Mouse (Mus musculus) layer of hippocampus, adult 11-12 months (tissue): ENCODE results near the gene Tnfsf13.

Experiments
- DNase-seq: peaks from one replicate; pipeline ENCODE4 v3.0.0; 2022; ENCODE audit warnings: low spot score

Gene Tnfsf13

DNA sequence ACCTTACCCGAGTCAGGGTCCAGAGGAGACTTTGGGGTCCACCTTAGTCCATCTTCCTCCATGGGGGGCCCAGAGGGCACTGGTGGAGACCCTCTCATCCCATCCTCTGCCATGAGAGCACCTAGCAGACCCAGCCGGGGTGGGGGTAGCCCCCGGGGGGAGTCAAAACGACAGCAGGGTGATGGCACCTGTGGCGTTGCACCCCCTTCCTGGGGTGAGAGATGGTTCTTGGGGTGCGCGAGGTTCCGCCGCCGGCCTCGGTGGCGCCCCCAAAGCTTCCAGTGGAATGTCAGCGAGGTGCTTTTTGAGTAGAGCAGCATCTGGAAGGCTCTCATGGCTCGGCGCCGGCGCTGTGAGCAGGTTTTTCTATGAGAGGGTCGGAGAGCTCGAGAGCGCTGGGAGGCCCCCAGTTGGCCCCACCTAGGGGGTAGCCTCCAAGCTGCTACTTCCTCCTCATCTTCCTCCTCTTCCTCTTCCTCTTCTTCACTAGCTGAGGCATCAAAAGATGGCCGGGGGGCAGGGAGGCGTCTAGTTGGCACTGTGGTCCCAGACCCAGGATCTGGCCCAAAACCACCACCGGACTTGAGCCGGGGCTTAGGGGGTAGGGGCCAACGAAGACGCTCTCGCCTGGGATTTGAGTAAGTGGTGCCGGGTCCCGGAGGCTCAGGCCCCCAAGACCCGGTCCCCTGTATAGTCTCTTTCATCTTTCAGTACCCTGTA lies 5.3 kb downstream of the Tnfsf13 start:
- DNase-seq, result no peak

DNA sequence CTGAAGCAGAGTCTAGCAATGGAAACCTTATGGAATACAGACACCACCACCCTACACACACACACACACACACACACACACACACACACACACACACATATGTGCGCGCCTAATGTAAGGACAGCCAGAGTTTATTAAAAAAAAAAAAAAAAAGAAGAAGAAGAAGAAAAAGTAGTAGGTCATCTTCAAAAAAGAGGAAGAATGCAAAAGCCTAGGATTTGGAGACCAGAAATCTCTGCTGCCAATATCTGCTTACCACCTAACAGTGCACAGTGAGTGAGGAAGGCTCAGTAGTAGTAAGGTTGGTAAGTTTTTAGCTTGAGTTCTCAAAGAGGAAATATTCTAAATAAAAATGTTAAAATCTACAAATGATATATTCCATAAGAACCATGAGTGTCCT lies 6.4 kb downstream of the Tnfsf13 start:
- DNase-seq, result no peak

- peak; percentile 100 for DNase-seq
These were observed 13.3 kb downstream of the Tnfsf13 start, which contains the start of gene Eif4a1 for GRCm38 (mm10) chr11:69672211-69672706. Eif4a1 (minus strand) TSS chr11:69672423.

- no peak for DNase-seq
These were observed 13.9 kb downstream of the Tnfsf13 start for GRCm38 (mm10) chr11:69671726-69672124.

DNA sequence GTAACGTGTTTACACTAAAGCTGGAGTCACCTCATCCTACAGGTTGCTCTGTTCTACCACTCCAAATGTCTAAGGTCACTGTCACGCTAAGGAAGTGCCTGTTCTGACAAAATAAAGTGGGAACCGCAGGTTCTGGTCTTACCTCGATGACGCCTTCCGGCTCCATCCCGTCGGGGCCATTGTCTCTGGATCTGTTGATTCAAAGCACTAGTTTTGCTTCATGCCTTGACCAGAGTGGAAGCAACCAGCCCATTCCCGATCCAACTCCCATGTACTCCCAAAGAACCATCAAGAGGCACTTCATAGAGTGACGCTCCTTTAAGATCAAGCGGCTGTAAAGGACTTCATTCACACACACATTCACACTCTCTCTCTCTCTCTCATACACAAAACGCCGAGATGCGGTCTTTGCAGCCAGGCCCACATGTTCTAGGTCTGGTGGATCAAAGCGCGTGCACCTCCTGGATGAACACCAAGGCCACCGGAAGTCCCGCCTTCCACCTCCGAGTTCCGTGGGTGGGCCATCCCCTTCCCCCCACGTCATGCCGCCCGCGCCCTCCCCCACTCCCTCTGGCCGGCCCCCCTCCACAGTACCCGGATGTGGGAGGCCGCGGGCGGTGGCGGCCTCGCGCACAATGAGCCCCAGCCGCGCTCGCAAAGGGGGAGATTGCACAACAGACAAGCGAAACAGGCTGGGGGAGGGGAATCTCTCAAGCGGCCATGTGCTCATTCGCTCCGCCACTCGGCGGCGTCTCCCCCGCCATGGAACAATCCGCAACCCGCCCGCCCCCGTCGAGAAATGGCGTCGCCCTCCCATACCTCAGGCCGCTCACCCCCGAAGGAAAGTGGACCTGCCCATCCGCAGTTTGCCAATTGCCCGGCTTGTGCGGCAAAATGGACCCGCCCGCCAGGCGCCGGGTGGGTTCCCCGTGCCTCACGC lies 14.5 kb downstream of the Tnfsf13 start:
- DNase-seq, result peak; percentile 96

DNA sequence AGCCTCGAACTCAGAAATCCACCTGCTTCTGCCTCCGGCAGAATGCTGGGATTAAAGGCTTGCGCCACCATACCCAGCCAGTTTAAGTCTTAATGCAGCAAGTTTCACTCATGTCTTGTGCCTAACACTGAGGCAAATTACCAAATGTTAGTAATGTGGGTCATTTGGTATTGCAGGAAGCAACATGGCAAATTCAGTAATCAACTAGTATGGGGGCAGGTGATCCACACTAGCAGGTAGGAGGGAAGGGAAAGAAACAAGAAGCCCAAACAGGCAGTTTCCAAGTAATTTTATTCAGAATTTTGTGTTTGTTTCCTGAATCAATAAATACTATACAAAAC lies 18.9 kb downstream of the Tnfsf13 start:
- DNase-seq, result no peak

DNA sequence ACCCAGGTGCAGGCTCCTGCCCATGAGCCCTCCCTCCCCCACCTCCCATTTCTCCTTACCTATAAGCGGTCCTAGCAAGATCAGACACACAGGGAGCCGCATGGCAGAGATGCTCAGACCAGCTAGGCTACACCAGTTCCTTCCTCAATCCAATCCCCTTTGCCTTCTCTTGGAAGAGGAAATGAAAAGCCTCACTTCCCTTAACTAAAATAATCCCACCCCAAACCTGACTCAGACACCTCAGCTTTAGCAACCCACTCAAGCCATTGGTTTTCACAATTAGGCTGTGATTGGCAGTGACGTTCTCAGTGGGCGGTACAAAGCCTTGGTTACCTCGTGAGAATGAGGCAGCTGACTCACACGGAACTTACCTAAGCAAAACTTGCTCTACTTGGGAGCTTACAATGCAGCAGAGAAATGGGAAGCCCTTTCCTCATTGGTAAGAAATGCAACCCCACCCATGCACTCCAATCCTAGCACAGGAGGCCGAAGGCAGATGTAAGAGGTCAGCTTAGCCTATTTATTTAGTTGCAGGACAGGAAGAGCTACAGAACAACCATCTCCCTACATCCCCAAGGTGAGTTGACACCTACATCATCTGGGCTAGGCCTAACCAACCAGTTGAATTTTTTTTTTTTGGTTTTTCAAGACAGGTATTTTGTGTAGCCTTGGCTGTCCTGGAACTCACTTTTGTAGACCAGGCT lies 19.5 kb downstream of the Tnfsf13 start, which contains the start of gene Cd68:
Gene Cd68, minus strand, starts transcription at position 193 of the 704 bp plus-strand sequence.
- DNase-seq, result peak; percentile 80

DNA sequence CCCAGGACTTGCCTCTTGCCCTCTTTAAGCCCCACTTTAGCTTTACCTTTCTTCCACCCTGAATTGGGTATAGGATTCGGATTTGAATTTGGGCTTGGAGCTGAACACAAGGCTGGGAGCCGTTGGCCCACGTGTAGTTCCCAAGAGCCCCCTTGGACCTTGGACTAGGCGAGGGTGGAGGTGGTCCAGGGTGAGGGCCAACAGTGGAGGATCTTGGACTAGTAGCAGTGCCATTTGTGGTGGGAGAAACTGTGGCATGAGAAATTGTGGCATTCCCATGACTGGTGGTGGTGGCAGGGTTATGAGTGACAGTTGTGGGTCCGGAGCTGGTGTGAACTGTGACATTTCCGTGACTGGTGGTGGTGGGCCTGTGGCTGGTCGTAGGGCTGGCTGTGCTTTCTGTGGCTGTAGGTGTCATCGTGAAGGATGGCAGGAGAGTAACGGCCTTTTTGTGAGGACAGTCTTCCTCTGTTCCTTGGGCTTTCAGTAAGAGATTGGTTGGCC lies 20.1 kb downstream of the Tnfsf13 start:
- no peak for DNase-seq

DNA sequence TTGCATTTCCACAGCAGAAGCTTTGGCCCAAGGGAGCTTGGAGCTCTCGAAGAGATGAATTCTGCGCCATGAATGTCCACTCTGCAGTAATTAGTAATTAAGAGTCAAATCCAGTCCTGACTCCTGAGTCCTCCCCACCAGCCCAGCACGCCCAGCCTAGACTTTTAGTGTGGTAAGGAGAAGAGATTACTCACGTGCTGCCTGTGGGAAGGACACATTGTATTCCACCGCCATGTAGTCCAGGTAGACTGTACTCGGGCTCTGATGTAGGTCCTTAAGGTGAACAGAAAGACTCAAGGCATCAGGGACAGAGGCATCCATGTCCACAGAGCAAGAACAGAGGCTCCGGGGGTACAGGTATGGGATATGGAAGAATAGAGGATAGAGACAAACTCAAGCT lies 20.7 kb downstream of the Tnfsf13 start:
- DNase-seq, result no peak

DNA sequence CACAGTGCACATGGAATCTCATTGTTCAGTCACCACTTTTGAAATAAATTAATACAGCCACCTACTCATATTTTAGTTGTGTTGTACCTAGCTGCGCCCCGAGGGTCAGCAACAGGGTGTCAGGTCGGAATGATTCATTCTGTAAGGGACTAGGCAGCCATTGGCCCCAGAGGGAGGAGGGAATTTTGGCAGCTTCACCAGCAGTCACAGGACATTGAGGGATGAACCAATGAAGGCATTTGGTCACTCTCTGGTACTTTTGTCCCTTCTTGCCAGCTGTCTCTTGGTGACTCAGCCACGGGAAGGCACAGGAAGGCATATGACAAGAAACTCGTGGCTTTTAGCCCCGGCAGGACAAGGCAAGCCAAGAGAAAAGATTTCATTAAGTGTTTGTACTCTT lies 21.8 kb downstream of the Tnfsf13 start:
- no peak for DNase-seq

- no peak for DNase-seq
These were observed 22.5 kb downstream of the Tnfsf13 start for GRCm38 (mm10) chr11:69662967-69663671.

DNA sequence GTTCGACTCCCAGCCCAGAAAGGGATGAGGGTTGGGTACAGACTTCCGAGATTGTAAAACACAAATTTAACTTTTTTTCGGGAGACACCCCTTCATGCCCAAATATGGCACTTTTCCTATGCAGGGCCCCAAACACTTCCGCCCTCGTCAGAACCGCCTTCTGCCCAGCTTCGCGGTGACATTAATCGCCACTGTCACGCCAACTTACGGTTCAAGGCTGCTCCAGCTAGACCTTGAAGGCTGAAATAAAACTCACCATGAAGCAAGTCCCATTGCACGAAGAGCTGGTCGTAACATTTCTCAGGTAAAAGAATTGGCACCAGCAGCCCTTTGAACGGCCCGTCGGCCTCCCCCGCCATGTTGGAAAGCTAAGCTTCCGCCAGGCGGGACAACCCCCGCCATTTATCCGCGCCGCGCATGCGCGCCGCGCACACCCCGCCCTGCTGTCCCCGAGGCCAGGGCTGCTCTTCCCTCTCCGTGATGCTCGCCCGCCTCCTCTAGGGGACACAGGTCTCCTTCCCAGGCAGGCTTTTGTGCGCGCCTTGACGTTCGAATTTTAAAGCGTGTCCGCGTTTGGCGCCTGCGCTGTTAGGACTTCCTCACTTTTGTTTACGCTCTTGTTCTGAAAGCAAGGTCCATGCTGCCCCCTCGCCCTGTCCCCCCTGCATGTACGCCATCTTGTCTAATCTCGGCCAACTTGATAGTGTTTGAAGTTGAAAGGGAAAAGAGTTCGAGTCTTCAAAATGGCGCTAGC lies 23.2 kb downstream of the Tnfsf13 start, which contains the start of gene Mpdu1:
Gene Mpdu1, minus strand, starts transcription at position 430 of the 754 bp plus-strand sequence.
- DNase-seq, result peak; percentile 93

DNA sequence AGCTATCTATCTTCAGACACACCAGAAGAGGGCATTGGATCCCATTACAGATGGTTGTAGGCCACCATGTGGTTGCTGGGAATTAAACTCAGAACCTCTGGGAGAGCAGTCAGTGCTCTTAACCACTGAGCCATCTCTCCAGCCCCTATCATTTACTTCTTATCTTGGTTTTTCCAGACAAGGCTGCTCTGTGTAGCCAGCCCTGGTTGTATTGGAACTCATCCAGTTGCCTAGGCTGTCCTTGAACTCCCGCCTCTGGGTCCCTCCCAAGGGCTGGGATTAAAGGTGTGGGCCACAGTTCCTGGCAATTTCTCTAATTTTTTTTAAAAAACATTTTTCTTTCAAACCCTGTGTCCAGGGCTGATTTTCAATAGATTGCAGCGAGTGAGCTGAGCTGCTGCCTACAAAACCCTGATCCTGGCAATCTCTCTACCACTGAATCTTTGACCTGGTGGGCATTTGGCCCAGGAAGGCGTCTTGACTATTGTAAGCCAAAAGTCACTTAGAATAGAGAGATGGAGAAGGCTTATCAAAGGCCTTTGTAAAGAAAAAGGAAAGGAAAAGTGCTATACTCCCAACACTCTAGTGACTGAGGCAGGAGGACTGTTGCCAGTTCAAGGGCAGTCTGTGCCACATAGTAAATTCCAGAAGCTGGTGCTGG lies 24.2 kb downstream of the Tnfsf13 start:
- DNase-seq, result no peak

DNA sequence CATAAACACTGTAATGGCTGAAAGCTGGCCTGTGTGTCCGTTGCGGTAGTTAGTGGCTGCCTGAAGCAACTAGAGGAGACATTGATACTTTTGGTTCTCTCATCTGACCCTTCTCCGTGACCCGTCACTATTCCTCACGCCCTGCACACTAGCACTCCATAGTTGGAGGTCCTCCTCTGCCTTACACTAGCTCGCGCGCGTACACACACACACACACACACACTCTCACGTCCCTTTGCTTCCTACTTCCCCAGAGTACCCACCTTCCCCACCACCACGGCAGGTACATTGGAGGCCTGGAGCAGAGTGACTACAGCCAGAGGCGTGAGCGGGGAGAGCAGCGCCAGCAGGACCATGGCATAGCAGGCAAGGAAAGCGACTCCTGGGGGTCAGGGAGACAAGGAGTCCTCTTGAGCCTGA lies 28.1 kb downstream of the Tnfsf13 start:
- no peak for DNase-seq

- peak; percentile 49 for DNase-seq
These were observed 28.7 kb downstream of the Tnfsf13 start for GRCm38 (mm10) chr11:69656617-69657461.

DNA sequence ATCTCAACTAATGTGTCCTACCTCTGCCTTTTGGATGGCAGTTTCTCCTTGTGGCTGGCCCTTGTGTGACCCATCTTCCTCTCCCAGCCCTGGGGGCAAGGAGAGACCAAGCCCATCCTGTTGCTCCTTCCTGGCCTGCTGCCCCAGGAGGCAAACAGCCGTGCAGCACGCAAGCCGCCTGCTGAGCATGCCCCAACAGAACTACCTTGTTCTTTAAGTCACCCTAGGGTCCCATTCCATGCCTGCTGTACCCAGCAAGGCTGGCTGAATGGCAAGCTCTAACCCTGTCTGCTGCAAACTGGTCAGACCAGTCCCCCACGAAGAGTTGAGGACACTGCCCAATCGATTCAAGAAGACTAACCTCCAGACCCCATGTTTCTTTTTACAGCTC lies 29.5 kb downstream of the Tnfsf13 start:
- DNase-seq, result no peak

DNA sequence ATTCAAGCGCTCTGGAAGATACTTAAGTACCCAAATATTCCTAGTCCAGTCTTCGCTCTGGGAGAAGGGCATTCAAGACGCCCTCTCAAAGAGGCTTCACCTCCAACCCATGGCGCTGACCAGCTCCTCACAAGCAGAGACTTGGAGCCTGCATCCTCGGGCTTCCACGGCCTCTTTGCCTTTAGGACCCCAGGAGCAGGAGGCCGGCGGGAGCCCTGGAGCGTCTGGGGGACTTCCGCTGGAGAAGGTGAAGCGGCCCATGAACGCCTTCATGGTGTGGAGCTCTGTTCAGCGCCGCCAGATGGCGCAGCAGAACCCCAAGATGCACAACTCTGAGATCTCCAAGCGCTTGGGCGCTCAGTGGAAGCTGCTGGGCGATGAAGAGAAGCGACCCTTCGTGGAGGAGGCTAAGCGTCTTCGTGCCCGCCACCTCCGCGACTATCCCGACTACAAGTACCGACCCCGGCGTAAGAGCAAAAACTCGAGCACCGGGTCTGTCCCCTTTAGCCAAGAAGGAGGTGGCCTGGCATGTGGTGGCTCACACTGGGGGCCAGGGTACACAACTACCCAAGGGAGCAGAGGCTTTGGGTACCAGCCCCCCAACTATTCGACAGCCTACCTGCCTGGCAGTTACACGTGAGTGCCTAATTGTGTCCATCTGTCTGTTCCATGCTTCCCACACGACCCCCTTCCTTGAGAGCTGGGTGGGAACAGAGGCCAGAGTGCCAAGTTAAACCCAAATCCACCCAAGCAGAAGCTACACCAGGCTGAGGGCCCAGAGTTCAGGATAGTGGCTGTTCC lies 30.1 kb downstream of the Tnfsf13 start, which contains the start of gene Sox15:
Gene Sox15, plus strand, starts transcription at position 51 of the 801 bp plus-strand sequence.
- DNase-seq, result peak; percentile 82

DNA sequence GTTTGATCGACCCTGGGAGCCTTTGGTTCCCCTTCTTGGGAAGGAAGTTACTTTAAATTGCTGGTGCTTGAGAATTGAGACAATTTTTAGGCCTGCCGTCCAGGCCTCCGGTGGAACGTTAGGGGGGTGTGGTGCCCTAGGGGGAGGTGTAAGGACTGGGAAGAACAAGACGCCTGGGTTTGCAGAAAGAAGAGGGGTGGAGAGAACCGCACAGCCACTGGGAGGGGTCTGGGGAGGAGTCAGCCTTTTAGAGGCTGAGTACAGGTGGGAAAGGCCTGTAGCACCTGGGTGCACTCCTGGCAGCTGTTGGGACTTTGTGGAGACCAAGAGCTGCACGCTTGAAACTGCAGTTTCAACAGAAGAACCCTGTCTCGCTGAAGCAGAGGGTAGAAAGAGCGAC lies 30.8 kb downstream of the Tnfsf13 start:
- no peak for DNase-seq
